13 mouse cellular contexts compared by ENCODE assay signal in genomic region chr10:11841494-11841893, GRCm38 (mm10).
DNase-seq lines count a peak whose midpoint lies in the region; ATAC-seq and TF ChIP-seq lines count a peak whose summit lies in the region.
"Had no signal": no experiment of that assay in that cellular context is flagged by ENCODE, and none has a peak within 500 bp of the region (broad histone marks: within the 10 kb centered on the region; RNA-seq: fewer than 3 reads in every experiment).

No protein-coding gene starts in this region.

- intact Hi-C loops in left cerebral cortex, adult 2 months (cut with DNase I), result loop anchor here (5.0 kb wide), 3 partner anchors 179 to 771 kb away; no protein-coding TSS in a partner anchor

- H3K36me3 ChIP-seq in megakaryocyte, embryonic 14.5 days (replicated peaks; ENCODE audit: low read length), result no peaks in the 10 kb centered on the region
- H3K36me3 ChIP-seq: heart, embryonic 12.5 days; midbrain, embryonic 13.5 days had no signal

- no peak for TF ChIP-seq CTCF in cerebellum, adult 2 months (IDR thresholded peaks at IDR 0.05; ENCODE audit: borderline replicate concordance, insufficient read depth, low read depth, low read length)
- TF ChIP-seq CTCF in left cerebral cortex, adult 2 months (IDR thresholded peaks at IDR 0.05), result no peak

- peaks cover 4% of the 10 kb centered on the region; the same call in 1 of the 2 replicates for H3K9me3 ChIP-seq in megakaryocyte, embryonic 14.5 days
- H3K9me3 ChIP-seq: heart, embryonic 12.5 days; midbrain, embryonic 13.5 days had no signal

- H3K4me1 ChIP-seq in cerebellum, adult 2 months (ENCODE audit: control insufficient read depth, insufficient read depth, low read length), result 0 out of 2 replicates have a peak, but pooled peaks cover 3% of the 10 kb centered on the region
- no peaks in the 10 kb centered on the region for H3K4me1 ChIP-seq in megakaryocyte, embryonic 14.5 days
- H3K4me1 ChIP-seq: midbrain, embryonic 13.5 days had no signal

- peak; percentile 30 to 70 for DNase-seq in cerebellum, adult 2 months
- no peak for DNase-seq in cerebellum, adult 11-12 months
- peak; percentile 12 to 35 for DNase-seq in left cerebral cortex, adult 2 months (ENCODE audit: extremely low spot score in 1 of 2, low spot score in 2 of 2)
- DNase-seq in telencephalon, adult 2 months (ENCODE audit: low read depth, low spot score), result peak; percentile 72
- DNase-seq in retina, postnatal 1 day, result no peak
- DNase-seq in T-cell, adult 2 months (ENCODE audit: low spot score), result no peak
- DNase-seq: thymus, postnatal 14 days had no signal

- no peak for TF ChIP-seq POLR2A in cerebellum, adult 2 months (IDR thresholded peaks at IDR 0.05; ENCODE audit: borderline replicate concordance, insufficient read depth, low read length)

- H3K4me3 ChIP-seq in cerebellum, adult 2 months (replicated peaks; ENCODE audit: insufficient read depth, low read depth, low read length), result no peak overlapping the region
- peak overlapping the region; percentile 26 for H3K4me3 ChIP-seq in megakaryocyte, embryonic 14.5 days (replicated peaks)
- H3K4me3 ChIP-seq in left cerebral cortex, adult 2 months, result no peak overlapping the region
- H3K4me3 ChIP-seq: heart, embryonic 12.5 days; midbrain, embryonic 13.5 days had no signal

- ATAC-seq in megakaryocyte, adult 5-6 weeks (ENCODE audit: poor library complexity, severe bottlenecking), result no peak
- ATAC-seq: midbrain, embryonic 13.5 days had no signal

- H3K27ac ChIP-seq in cerebellum, adult 2 months (ENCODE audit: insufficient read depth, low read length), result no peak overlapping the region
- H3K27ac ChIP-seq in left cerebral cortex, adult 2 months, result no peak overlapping the region; the same call in 1 of the 2 replicates
- H3K27ac ChIP-seq: kidney, postnatal 0 days; liver, embryonic 14.5 days; midbrain, embryonic 13.5 days had no signal

- H3K27me3 ChIP-seq in cerebellum, adult 2 months (ENCODE audit: control insufficient read depth, insufficient read depth, low read length), result no peaks in the 10 kb centered on the region
- no peaks in the 10 kb centered on the region for H3K27me3 ChIP-seq in megakaryocyte, embryonic 14.5 days (replicated peaks)
- H3K27me3 ChIP-seq: heart, embryonic 12.5 days; midbrain, embryonic 13.5 days had no signal

- WGBS in cerebellum, adult 2 months, result 19% methylated on average over 7 of the region's 7 CpGs

Comparison
In these comparisons a context has a peak if more than half of its experiments do, and no peak if none do; other contexts are left out.
1. DNase-seq: peak in cerebellum, adult 2 months (2 of 2), left cerebral cortex, adult 2 months (2 of 2) and telencephalon, adult 2 months (single experiment); none in cerebellum, adult 11-12 months (single experiment), retina, postnatal 1 day (single experiment) and T-cell, adult 2 months (single experiment).